Mouse (Mus musculus): ENCODE data around the gene Mef2a.

DNA sequence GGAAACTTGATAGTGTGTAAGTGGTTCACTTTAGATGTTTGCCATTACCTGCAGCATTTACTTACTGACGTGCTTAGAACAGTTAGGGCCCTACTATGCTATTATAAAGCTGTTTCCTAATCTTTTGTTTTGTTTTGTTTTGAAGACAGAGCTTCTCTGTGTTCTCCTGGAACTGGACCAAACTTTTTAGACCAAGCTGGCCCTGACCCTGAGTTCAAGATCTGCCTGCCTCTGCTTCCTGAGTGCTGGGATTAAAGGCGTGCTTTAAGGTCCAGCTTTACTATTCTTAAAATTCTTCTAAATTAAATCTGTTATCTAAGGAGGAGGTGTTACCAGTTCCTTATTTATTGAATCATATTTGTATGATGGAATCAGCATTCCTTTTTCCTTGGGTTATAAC is 126.6 kb downstream of the Mef2a start:
- TF ChIP-seq POLR2A (IDR thresholded peaks at IDR 0.05; ENCODE audit: extremely low read depth, insufficient read depth, low read length) (no peak), CTCF (IDR thresholded peaks at IDR 0.05; ENCODE audit: extremely low read depth, insufficient read depth, low read length) (no peak)

Data from cortical plate, adult 2 months (tissue).